Mouse (Mus musculus) cerebellum, adult 2 months (tissue): ENCODE results near the gene Tbc1d8.

Experiments
- CTCF ChIP-seq: fragments of 200-500 bp; IDR thresholded peaks from 2 replicates; pipeline ENCODE4 v1.5.1; 2011; ENCODE audit warnings: low read depth, mild to moderate bottlenecking, control low read depth, low read length, moderate library complexity, borderline replicate concordance; ENCODE audit not compliant: insufficient read depth
- POLR2A ChIP-seq: fragments of 200-500 bp; IDR thresholded peaks from 2 replicates; pipeline ENCODE4 v1.6.1; 2011; ENCODE audit warnings: low read length, control low read depth, borderline replicate concordance; ENCODE audit not compliant: insufficient read depth

DNA sequence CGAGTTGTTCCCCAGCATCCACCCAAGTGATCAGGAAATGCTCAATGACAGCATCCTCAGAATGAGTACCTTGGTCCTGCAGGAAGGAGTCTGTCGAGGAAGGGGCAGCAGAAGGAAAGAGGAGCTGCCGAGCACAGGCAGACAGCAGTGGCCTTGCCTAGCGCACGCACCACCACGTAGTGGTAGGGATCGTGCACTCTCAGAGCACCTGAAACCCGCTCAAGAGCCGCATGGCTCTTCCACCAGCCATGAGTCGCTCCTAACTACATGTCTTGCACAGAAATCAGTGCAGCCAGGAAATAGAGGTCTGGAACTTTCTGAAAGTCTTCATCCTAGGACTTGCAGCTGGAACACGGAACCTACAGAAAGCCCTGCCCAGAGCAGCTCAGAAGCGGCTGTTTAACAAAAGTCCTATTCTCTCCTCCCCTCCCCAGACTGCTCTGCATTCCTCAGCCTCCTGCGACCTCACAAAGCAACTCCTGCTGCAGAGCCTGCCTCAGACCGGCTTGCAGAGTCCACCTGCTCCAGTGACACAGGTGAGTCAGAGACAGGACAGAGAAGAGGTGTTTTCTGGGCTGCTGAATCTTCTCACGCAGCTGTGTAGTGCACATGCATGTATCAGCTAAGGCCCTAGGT lies 142.9 kb downstream of the Tbc1d8 start:
- TF ChIP-seq CTCF (no peak), POLR2A (no peak)
